ENCODE assay signal across 16 mouse cellular contexts in genomic region chr8:77175471-77175870, GRCm38 (mm10).
"Had no signal": no experiment of that assay in that cellular context is flagged by ENCODE, and none has a peak within 500 bp of the region (broad histone marks: within the 10 kb centered on the region; RNA-seq: fewer than 3 reads in every experiment).

No protein-coding gene starts in this region.

- H3K4me1 ChIP-seq: limb, embryonic 13.5 days; liver, embryonic 13.5 days; midbrain, embryonic 12.5 days; midbrain, embryonic 15.5 days had no signal

- H3K27me3 ChIP-seq: limb, embryonic 13.5 days; liver, embryonic 13.5 days; midbrain, embryonic 12.5 days; midbrain, embryonic 15.5 days had no signal

- ATAC-seq: inflammation-experienced regulatory T-cells, adult 6 months; intestine, embryonic 16.5 days; lung, postnatal 0 days; midbrain, embryonic 15.5 days had no signal

- H3K9ac ChIP-seq: limb, embryonic 13.5 days; liver, embryonic 13.5 days; lung, embryonic 14.5 days; midbrain, embryonic 12.5 days; midbrain, embryonic 15.5 days had no signal

- H3K4me3 ChIP-seq: layer of hippocampus, adult 2 months; limb, embryonic 10.5 days; limb, embryonic 13.5 days; liver, embryonic 13.5 days; midbrain, embryonic 12.5 days; midbrain, embryonic 15.5 days had no signal

- H3K36me3 ChIP-seq: limb, embryonic 10.5 days; limb, embryonic 13.5 days; liver, embryonic 13.5 days; midbrain, embryonic 12.5 days; midbrain, embryonic 15.5 days had no signal

- DNase-seq: layer of hippocampus, adult 9-11 months; liver; liver, embryonic 13.5 days; lung, embryonic 14.5 days; thymus, postnatal 25 days had no signal

- H3K27ac ChIP-seq: kidney, postnatal 0 days; layer of hippocampus, adult 2 months; limb, embryonic 10.5 days; limb, embryonic 13.5 days; liver, embryonic 13.5 days; macrophage; midbrain, embryonic 12.5 days; midbrain, embryonic 15.5 days; stomach, postnatal 0 days had no signal

- H3K4me2 ChIP-seq: limb, embryonic 13.5 days; liver, embryonic 13.5 days; lung, embryonic 14.5 days; midbrain, embryonic 12.5 days; midbrain, embryonic 15.5 days had no signal

- H3K9me3 ChIP-seq: limb, embryonic 10.5 days; limb, embryonic 13.5 days; liver, embryonic 13.5 days; midbrain, embryonic 12.5 days; midbrain, embryonic 15.5 days had no signal
